Mouse (Mus musculus) heart, postnatal 0 days (tissue): ENCODE data around the gene Neurl2.

Experiments used
- CTCF ChIP-seq: IDR thresholded peaks from 2 replicates; pipeline ENCODE4 v1.5.1; 2016; ENCODE audit warnings: antibody characterized with exemption, control low read depth, low read depth
- EP300 ChIP-seq: IDR thresholded peaks from 2 replicates; pipeline ENCODE4 v1.6.1; 2016; ENCODE audit warnings: antibody characterized with exemption, low read depth

GRCm38 (mm10) chr2:164817206-164817605, 16.1 kb downstream of the Neurl2 start:
- TF ChIP-seq EP300 (no peak), CTCF (no peak)
